Mouse (Mus musculus) MEL (cell line): ENCODE measurements around the gene Erc1.

Source experiments
- CHD1 ChIP-seq: IDR thresholded peaks from 2 replicates; pipeline ENCODE4 v1.6.1; 2012; ENCODE audit warnings: low read depth, mild to moderate bottlenecking, inconsistent platforms, low read length, improper control_type of control experiment
- CTCF ChIP-seq, 3 experiments: IDR thresholded peaks in 2 of 3; conservative IDR thresholded peaks in 1 of 3; 2 replicates each; pipeline ENCODE4 v1.5.1; 2011 to 2012; ENCODE audit warnings: low read length in 3 of 3, low read depth in 2 of 3, mild to moderate bottlenecking in 2 of 3, improper control_type of control experiment in 1 of 3, inconsistent platforms in 1 of 3, mixed read lengths in 1 of 3, moderate library complexity in 1 of 3; ENCODE audit not compliant: control insufficient read depth in 1 of 3, insufficient read depth in 1 of 3, poor library complexity in 1 of 3, severe bottlenecking in 1 of 3
- GABPA ChIP-seq: IDR thresholded peaks from 2 replicates; pipeline ENCODE4 v1.6.1; 2012; ENCODE audit warnings: low read depth, mild to moderate bottlenecking, inconsistent platforms, low read length, improper control_type of control experiment, moderate library complexity
- GATA1 ChIP-seq: IDR thresholded peaks from 2 replicates; pipeline ENCODE4 v1.6.1; 2011; ENCODE audit warnings: low read depth, low read length, improper control_type of control experiment
- MAFK ChIP-seq: IDR thresholded peaks from 2 replicates; pipeline ENCODE4 v1.6.1; 2011; ENCODE audit warnings: low read depth, mild to moderate bottlenecking, low read length, improper control_type of control experiment, borderline replicate concordance
- MAX ChIP-seq: IDR thresholded peaks from 2 replicates; pipeline ENCODE4 v1.6.1; 2011; ENCODE audit warnings: low read length, improper control_type of control experiment
- MXI1 ChIP-seq: IDR thresholded peaks from 2 replicates; pipeline ENCODE4 v1.6.1; 2011; ENCODE audit warnings: mild to moderate bottlenecking, low read depth, low read length, improper control_type of control experiment
- POLR2AphosphoS2 ChIP-seq: IDR thresholded peaks from 2 replicates; pipeline ENCODE4 v1.6.1; 2011; ENCODE audit warnings: low read length, improper control_type of control experiment
- RAD21 ChIP-seq: IDR thresholded peaks from 2 replicates; pipeline ENCODE4 v1.6.1; 2011; ENCODE audit warnings: mild to moderate bottlenecking, low read depth, low read length, improper control_type of control experiment
- USF1 ChIP-seq: IDR thresholded peaks from 2 replicates; pipeline ENCODE4 v1.6.1; 2014; ENCODE audit warnings: low read depth, mild to moderate bottlenecking, inconsistent platforms, low read length, improper control_type of control experiment, moderate library complexity

DNA sequence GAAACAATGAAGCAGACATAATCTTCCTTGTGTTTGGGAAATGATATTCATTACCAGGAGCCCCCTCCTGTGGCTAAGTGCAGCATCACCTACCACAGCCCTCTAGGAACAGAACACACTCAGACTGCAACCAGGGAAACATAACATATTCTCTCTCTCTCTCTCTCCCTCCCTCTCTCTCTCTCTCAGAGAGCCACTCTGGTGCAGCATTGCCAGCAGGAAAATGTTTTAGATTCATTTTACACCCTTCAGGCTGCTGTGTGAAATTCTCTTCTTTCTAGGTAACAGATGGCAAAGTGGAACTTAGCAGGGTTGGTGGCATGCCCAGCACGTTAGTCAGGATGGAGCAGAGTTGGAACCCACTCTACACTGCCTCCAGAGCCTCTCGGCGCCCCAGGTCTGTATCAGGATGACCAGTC is 326.5 kb downstream of the Erc1 start:
- TF ChIP-seq MAX = no peak
- TF ChIP-seq GABPA = no peak
- TF ChIP-seq POLR2AphosphoS2 = no peak
- TF ChIP-seq GATA1 = no peak
- no peak for TF ChIP-seq CHD1
- no peak for TF ChIP-seq CTCF (IDR thresholded peaks at IDR 0.05 in 2 of 3, conservative IDR thresholded peaks at IDR 0.05 in 1 of 3; ENCODE audit: control insufficient read depth in 1 of 3, insufficient read depth in 1 of 3, low read depth in 2 of 3, low read length in 3 of 3, poor library complexity in 1 of 3, severe bottlenecking in 1 of 3)
- TF ChIP-seq USF1 = no peak
- TF ChIP-seq RAD21 = no peak
- TF ChIP-seq MXI1 = no peak
- no peak for TF ChIP-seq MAFK
